Mouse (Mus musculus) hindbrain, embryonic 15.5 days (tissue): ENCODE results near the gene Ptprk. TPM values are rescaled to one million over a fixed set of nuclear protein-coding genes. Genes with fewer than 3 reads are reported as not detected.
A peak's percentile ranks its signal among the peaks of the same experiment; 100 is the strongest.

Source experiments
- ATAC-seq: fragments of 200-750 bp; cut with Nextera tagmentation; 2 replicates; pipeline ENCODE4 v1.8.0; 2017; ENCODE audit warnings: low read depth, moderate number of reproducible peaks, moderate TSS enrichment; ENCODE audit not compliant: low FRiP score
- H3K27ac ChIP-seq: fragments of 300-500 bp; sonication (generic); replicated peaks from 2 replicates; pipeline ENCODE4 v1.5.1; 2015; ENCODE audit warnings: mild to moderate bottlenecking, inconsistent platforms
- H3K27me3 ChIP-seq: fragments of 300-500 bp; sonication (generic); 2 replicates; pipeline ENCODE4 v1.6.1; 2015; ENCODE audit warnings: control low read depth, inconsistent platforms
- H3K36me3 ChIP-seq: fragments of 300-500 bp; sonication (generic); 2 replicates; pipeline ENCODE4 v1.6.1; 2015; ENCODE audit warnings: control low read depth, inconsistent platforms
- H3K4me1 ChIP-seq: fragments of 300-500 bp; sonication (generic); replicated peaks from 2 replicates; pipeline ENCODE4 v1.6.1; 2015; ENCODE audit warnings: control low read depth, inconsistent platforms
- H3K4me2 ChIP-seq: fragments of 300-500 bp; sonication (generic); 2 replicates; pipeline ENCODE4 v1.6.1; 2015; ENCODE audit warnings: moderate library complexity, mild to moderate bottlenecking, inconsistent platforms
- H3K4me3 ChIP-seq: fragments of 300-500 bp; sonication (generic); 2 replicates; pipeline ENCODE4 v1.5.1; 2015; ENCODE audit warnings: mild to moderate bottlenecking, inconsistent platforms
- H3K9ac ChIP-seq: fragments of 300-500 bp; sonication (generic); 2 replicates; pipeline ENCODE4 v1.6.1; 2015; ENCODE audit warnings: inconsistent platforms
- H3K9me3 ChIP-seq: fragments of 300-500 bp; sonication (generic); 2 replicates; pipeline ENCODE4 v1.6.1; 2016; ENCODE audit warnings: control low read depth, inconsistent platforms
- WGBS: fragments of 180-500 bp; shearing (Covaris S2); methylation state at CpG from one replicate; pipeline ENCODE4 v1.1.7; 2015; 5-methylcytosine and 5-hydroxymethylcytosine counted together
- polyA plus RNA-seq: library from polyadenylated mRNA; unstranded; fragments of >200 nt; fragmentation: Nextera tagmentation; extraction: Ambion mirVana; gene quantifications from 2 replicates; pipeline ENCODE4 v1.2.1, GENCODE M21; 2015

The Ptprk gene
- polyA plus RNA-seq, 1 experiment from 2014 or later: 33.6 TPM

DNA sequence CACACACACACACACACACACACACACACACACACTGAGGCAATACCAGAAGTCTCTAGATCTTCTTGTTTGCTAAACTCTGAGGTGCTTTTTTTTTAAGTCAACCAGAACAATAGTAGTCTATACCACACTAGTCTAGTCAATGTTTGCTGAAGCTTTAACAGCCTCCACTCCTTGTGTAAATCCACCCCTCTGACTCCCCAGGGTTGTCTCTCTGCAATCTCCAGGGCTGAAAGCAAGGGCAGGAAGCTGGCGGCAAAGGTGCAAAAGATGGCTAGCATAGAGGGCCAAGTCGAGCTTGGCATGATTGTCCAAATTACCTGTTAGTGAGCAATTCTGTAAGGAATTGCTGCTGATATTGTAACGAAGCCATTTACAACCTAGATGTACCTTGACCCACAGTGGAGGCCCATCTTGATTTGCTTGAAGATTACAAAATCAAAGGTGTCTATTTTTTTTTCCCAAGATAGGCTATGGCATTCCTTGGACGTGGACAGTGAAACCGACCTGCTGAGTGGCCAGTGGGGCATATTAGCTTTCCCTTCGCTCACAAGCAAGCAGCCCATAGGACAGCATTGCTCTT is 44.3 kb downstream of the Ptprk start:
- Histone ChIP-seq H3K27me3 (no peaks in the 10 kb centered on the region), H3K4me1 (no peaks in the 10 kb centered on the region), H3K27ac (no peak overlapping the region), H3K36me3 (no peaks in the 10 kb centered on the region), H3K4me2 (no peak overlapping the region), H3K4me3 (no peak overlapping the region), H3K9me3 (no peaks in the 10 kb centered on the region), H3K9ac (no peak overlapping the region)
- ATAC-seq: no peak
- 97% methylated on average over 6 of the region's 6 CpGs for WGBS

DNA sequence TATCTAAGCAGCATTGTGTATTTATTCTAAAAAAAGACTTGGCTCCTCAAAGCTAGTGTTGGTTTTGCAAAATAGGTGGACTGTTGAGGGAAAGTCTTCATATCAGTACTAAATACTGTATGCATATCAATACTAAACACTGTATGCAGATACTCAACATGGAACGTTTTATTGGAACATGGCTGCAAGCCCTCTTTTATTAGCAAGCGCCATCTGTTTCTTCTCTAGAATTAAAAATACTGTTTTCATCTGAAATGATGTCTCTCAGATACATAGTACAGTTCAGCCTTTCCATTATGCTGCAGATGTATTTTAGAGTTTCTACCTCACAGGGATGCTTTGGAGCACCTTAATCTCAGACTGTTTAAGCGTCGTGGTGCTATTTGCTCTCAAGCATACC is 49.3 kb downstream of the Ptprk start:
- Histone ChIP-seq H3K9ac (no peak overlapping the region), H3K27me3 (no peaks in the 10 kb centered on the region), H3K27ac (no peak overlapping the region), H3K36me3 (no peaks in the 10 kb centered on the region), H3K9me3 (no peaks in the 10 kb centered on the region), H3K4me2 (no peak overlapping the region), H3K4me3 (no peak overlapping the region), H3K4me1 (no peaks in the 10 kb centered on the region)
- no peak for ATAC-seq
- WGBS: 95% methylated on average over 4 of the region's 4 CpGs

DNA sequence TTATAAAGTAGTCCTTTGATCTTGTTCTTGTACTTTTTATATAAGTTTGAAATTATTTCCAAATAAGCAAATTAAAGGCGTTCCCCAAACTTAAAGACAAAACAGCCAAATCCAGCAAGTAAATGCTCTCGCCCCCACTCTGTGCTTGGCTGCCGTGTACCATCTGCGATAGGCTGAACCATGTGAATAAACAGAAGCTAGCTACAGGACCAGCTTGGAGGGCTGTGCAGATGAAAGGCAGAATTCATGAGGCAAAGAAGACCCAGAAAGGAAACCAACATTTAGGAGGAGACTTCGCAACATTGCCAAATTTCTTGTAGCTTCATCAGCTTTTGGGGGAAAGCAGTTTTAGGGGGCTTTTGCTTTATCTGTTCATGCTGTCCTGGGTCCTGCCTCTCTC is 53.4 kb downstream of the Ptprk start:
- no peak overlapping the region for H3K27ac ChIP-seq
- H3K4me1 ChIP-seq: no peaks in the 10 kb centered on the region
- no peaks in the 10 kb centered on the region for H3K27me3 ChIP-seq

DNA sequence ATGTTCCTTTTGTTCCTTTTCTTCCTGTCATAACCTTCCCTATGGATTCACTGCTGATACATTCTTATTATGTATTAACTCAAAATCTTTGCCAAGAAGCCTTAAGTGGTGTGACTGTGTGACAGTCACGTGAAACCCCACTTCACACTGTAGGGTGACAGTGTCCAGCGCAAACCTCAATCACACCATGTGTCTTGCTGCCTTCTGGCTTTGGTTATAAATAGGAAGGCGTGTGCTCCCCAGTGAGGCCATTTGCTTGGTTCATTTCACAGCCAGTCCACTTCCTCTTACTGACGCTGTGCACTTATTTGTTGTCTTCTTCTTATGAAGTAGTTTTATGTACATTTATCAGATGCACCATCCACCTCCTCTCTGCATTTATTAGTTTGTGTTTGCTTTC is 53.8 kb downstream of the Ptprk start:
- WGBS: 49% methylated on average over 4 of the region's 4 CpGs
- Histone ChIP-seq H3K4me3 (no peak overlapping the region), H3K27ac (no peak overlapping the region), H3K4me1 (no peaks in the 10 kb centered on the region), H3K36me3 (no peaks in the 10 kb centered on the region), H3K9me3 (no peaks in the 10 kb centered on the region), H3K27me3 (no peaks in the 10 kb centered on the region), H3K9ac (no peak overlapping the region), H3K4me2 (no peak overlapping the region)
- no peak for ATAC-seq

More for the DNA sequence above, 53.4 kb downstream of the Ptprk start:
- no peaks in the 10 kb centered on the region for H3K9me3 ChIP-seq
- no peaks in the 10 kb centered on the region for H3K36me3 ChIP-seq
- no peak for ATAC-seq
- no peak overlapping the region for H3K4me2 ChIP-seq
- WGBS: 80% methylated on average over 5 of the region's 5 CpGs
- no peak overlapping the region for H3K4me3 ChIP-seq
- no peak overlapping the region for H3K9ac ChIP-seq

DNA sequence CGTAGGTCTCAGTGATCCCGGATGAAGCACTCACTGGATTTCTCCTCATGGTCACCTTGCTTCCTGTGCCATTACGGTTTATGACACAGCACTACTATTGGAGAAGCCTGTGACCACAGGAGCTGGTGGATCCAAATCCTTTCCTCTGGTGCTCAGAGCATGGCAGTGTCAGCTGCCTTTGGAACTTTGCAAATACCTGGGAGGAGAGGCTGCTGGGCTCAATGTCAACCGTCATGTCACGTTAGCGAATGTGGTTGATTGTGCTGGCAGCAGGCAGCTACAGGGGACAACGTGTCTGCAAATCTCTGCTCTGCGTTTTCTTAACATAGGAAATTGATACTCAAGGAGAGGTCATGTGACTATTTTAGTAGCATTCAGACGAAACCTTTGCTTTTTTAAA is 55.8 kb downstream of the Ptprk start:
- Histone ChIP-seq H3K4me1 (no peaks in the 10 kb centered on the region), H3K9ac (no peak overlapping the region), H3K36me3 (no peaks in the 10 kb centered on the region), H3K27ac (no peak overlapping the region), H3K4me2 (no peak overlapping the region), H3K9me3 (no peaks in the 10 kb centered on the region), H3K4me3 (no peak overlapping the region), H3K27me3 (no peaks in the 10 kb centered on the region)
- no peak for ATAC-seq
- WGBS: 85% methylated on average over 9 of the region's 9 CpGs

DNA sequence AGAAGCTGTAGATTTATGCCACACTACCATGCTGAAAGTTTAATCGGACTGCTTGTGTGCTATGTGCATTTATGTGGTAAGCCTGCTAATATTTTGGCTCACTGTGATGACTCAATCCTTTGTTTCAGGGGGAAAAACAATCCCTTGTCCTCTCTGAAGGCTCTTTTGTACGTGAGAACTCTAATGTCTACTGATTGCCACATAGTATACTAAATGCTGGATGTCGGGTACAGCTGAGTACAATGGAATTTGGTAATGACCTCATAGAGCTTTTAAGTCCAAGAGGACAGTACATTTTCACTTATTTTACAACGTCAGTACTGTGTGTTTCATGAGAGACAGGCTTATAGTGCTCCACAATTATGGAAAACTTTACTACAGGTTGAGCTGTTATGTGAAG is 59.1 kb downstream of the Ptprk start:
- no peaks in the 10 kb centered on the region for H3K9me3 ChIP-seq
- H3K4me3 ChIP-seq: no peak overlapping the region
- 92% methylated on average over 4 of the region's 4 CpGs for WGBS
- no peak overlapping the region for H3K9ac ChIP-seq
- no peaks in the 10 kb centered on the region for H3K27me3 ChIP-seq
- no peak overlapping the region for H3K27ac ChIP-seq
- H3K4me2 ChIP-seq: no peak overlapping the region
- H3K4me1 ChIP-seq: no peaks in the 10 kb centered on the region
- no peaks in the 10 kb centered on the region for H3K36me3 ChIP-seq
- no peak for ATAC-seq

DNA sequence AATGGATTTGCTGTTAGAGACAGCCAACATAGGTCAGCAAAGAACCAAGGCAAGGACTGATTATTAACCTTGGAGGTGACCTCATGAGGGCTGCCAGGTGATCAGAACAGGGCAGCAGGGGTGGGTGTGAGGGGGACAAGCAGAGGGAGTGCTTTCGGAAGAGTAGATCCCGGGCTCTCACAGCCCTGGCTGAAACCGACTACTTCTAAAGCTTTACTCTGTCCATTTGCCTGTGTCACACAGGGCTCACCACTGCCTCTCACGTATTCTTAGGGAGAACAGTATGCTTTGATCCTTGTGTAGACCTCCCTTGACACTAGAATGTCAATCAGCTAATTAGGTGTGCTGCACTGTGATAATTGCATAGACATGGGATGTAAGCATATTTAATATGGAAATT is 63.8 kb downstream of the Ptprk start:
- 0 out of 2 replicates have a peak, but pooled peaks have one; percentile 54 for ATAC-seq
- no peaks in the 10 kb centered on the region for H3K36me3 ChIP-seq

DNA sequence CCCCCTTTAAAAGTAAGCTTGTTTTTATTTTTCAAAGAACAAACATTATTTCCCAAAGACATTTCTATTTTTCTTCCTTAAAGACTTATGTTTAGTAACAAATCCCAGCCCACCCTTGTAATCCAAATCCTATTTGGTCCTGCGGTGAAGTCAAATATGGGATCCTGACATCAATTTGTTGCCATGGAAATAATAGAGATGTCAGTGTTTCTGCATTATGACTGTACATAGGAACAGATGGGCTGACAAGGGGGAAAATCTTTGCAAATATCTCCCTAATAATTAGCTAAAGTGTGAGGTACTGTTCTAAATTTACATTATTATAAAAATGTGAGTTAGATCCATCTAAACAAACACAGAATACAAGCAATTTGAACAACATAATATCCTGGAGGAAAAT is 69.8 kb downstream of the Ptprk start:
- Histone ChIP-seq H3K4me1 (no peaks in the 10 kb centered on the region; the same call in 1 of the 2 replicates), H3K9ac (no peak overlapping the region), H3K27me3 (no peaks in the 10 kb centered on the region), H3K9me3 (no peaks in the 10 kb centered on the region), H3K36me3 (no peaks in the 10 kb centered on the region), H3K4me3 (no peak overlapping the region), H3K27ac (no peak overlapping the region), H3K4me2 (no peak overlapping the region)
- 41% methylated on average over 1 of the region's 1 CpGs for WGBS
- no peak for ATAC-seq

More for the DNA sequence above, 63.8 kb downstream of the Ptprk start:
- Histone ChIP-seq H3K27me3 (no peaks in the 10 kb centered on the region), H3K27ac (no peak overlapping the region), H3K9me3 (no peaks in the 10 kb centered on the region), H3K4me2 (no peak overlapping the region), H3K9ac (no peak overlapping the region), H3K4me1 (no peaks in the 10 kb centered on the region), H3K4me3 (no peak overlapping the region)
- WGBS: 70% methylated on average over 4 of the region's 4 CpGs

DNA sequence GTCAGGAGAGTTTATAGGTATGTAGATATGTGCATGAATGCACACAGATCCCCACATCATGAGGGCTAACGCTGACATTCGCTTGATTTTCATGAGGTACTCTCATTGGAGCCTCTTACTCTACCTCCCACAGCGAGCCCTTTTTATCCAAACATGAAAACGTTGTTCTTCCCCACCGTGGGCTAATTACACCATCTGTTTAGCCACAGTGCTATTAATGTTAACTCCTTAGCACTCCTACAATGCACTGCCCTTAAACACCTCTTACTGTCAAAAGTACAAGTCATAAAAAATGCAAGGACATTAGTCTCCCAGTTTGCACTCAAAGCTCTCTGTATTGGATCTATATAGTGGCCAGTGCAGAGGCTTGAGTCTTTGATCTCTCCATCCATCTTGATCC is 70.7 kb downstream of the Ptprk start:
- Histone ChIP-seq H3K9me3 (no peaks in the 10 kb centered on the region), H3K27ac (no peak overlapping the region), H3K4me1 (no peaks in the 10 kb centered on the region; the same call in 1 of the 2 replicates), H3K4me3 (no peak overlapping the region), H3K36me3 (no peaks in the 10 kb centered on the region), H3K27me3 (no peaks in the 10 kb centered on the region), H3K4me2 (no peak overlapping the region), H3K9ac (no peak overlapping the region)
- 0 out of 2 replicates have a peak, but pooled peaks have one; percentile 24 for ATAC-seq
- WGBS: 53% methylated on average over 5 of the region's 5 CpGs

DNA sequence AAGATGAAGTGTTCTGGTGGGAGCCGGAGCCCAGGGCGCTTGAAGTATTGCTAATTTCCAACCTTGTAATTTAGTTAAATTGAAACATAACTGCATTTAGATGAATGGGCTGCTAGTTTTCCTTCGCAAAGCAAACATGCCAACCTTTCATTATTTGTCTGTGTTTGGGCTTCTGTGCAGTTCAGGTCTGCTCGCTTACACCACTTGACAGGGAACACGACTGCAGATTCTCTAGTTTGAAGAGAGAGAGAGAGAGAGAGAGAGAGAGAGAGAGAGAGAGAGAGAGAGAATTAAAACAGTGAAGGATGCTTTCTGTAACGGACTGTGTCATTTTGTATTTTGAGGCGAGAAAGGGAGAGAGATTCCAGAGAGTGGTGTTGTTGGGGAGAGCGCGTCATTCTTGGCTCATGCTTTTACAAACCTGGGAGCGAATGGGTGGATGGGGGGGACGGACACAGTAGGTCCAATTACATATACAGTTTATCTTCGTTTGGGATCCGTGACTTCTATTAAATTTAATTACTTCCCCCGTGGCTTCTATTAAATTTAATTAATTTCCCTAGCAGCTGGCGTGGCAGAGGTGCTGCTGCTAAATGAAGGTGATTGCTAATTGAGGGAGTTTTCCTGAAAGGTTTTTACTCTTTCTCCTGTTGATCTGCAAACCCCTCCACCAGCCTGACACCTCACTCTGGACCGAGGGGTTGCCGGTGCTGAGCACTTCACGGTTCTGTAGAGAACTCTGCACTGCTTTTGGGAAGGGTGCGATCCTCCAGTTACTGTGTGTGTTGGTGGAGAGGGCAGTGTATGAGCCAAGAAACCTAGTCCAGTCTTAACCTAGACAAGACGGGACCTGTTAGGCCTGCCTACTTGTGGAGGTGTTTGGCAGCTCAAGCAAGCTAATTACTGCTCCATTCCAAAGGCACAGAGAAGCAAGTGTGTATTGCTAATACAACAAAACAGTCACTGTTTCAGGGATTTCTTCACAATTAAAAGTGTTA is 81.4 kb downstream of the Ptprk start:
- no peak overlapping the region; the same call in 1 of the 2 replicates for H3K27ac ChIP-seq

DNA sequence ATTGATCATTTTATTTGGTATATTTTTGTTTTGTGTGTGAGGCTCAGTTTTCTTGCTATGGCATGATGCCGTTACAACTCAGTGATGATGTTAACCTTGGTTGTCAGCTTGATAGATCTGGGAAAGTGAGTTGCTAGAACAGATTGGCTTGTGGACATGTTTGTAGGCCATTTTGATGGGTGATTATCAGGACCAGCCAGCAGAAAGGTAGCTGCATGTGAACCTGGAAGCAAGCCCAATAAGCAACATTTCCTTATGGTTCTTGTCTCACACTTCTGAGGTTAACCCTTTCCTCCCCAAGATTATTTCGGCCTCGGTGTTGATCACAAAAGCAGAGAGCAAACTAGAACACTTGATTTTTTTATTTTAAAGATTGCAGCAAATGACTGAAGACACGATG is 85.1 kb downstream of the Ptprk start:
- no peaks in the 10 kb centered on the region for H3K36me3 ChIP-seq
- H3K4me3 ChIP-seq: no peak overlapping the region
- no peaks in the 10 kb centered on the region for H3K9me3 ChIP-seq
- no peak overlapping the region for H3K9ac ChIP-seq
- no peak overlapping the region for H3K27ac ChIP-seq
- no peak overlapping the region for H3K4me2 ChIP-seq
- ATAC-seq: no peak
- peaks cover 19% of the 10 kb centered on the region for H3K4me1 ChIP-seq
- H3K27me3 ChIP-seq: no peaks in the 10 kb centered on the region
- 82% methylated on average over 4 of the region's 4 CpGs for WGBS

More for the DNA sequence above, 81.4 kb downstream of the Ptprk start:
- WGBS: 48% methylated on average over 20 of the region's 20 CpGs
- no peak overlapping the region for H3K4me3 ChIP-seq
- H3K27me3 ChIP-seq: no peaks in the 10 kb centered on the region
- peak; percentile 52; the same call in 1 of the 2 replicates for ATAC-seq
- H3K4me2 ChIP-seq: peak overlapping the region; percentile 41
- no peaks in the 10 kb centered on the region for H3K9me3 ChIP-seq
- H3K36me3 ChIP-seq: no peaks in the 10 kb centered on the region
- H3K9ac ChIP-seq: no peak overlapping the region
- H3K4me1 ChIP-seq: peaks cover 13% of the 10 kb centered on the region

DNA sequence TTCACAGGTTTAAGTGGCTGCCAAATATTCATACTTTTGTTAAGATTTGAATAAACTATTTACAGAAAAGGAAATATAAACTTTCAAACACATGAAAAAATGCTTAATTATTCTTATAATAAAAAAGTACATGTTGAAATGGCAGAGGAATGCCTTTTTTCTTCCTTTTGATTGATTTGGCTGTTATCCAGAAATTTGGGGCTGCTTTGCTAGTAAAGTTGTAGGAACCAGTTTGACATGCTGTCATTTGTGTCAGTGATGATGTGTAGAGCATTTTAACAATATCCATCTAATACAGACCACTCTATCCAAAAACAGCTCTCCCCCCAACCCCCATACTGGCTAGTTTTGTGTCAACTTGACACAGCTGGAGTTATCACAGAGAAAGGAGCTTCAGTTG is 86.7 kb downstream of the Ptprk start:
- Histone ChIP-seq H3K36me3 (no peaks in the 10 kb centered on the region), H3K4me2 (no peak overlapping the region), H3K4me1 (peaks cover 10% of the 10 kb centered on the region), H3K9ac (no peak overlapping the region), H3K27ac (no peak overlapping the region), H3K27me3 (no peaks in the 10 kb centered on the region), H3K9me3 (no peaks in the 10 kb centered on the region), H3K4me3 (no peak overlapping the region)
- no peak for ATAC-seq
